Mouse (Mus musculus) layer of hippocampus, postnatal 25 days (tissue): ENCODE data around the gene Anln. TPM values are rescaled to one million over a fixed set of nuclear protein-coding genes. Genes with fewer than 3 reads are reported as not detected.
"Not testable (repeated sequence)": the region's sequence is repeated elsewhere in the genome, so short reads cannot be mapped to it uniquely, and the experiment has no call there.

Source experiments
- DNase-seq, 2 experiments: peaks; one replicate each; pipeline ENCODE4 v3.0.0; 2022; ENCODE audit warnings: mixed read lengths in 2 of 2, low spot score in 1 of 2; ENCODE audit errors: extremely low spot score in 1 of 2
- total RNA-seq, 2 experiments: library from RNA; stranded (reverse); gene quantifications; 2 replicates each; pipeline ENCODE4 v1.2.3; 2021

Gene Anln
- 10 to 100 TPM; 17.9 to 23.8 TPM for total RNA-seq

DNA sequence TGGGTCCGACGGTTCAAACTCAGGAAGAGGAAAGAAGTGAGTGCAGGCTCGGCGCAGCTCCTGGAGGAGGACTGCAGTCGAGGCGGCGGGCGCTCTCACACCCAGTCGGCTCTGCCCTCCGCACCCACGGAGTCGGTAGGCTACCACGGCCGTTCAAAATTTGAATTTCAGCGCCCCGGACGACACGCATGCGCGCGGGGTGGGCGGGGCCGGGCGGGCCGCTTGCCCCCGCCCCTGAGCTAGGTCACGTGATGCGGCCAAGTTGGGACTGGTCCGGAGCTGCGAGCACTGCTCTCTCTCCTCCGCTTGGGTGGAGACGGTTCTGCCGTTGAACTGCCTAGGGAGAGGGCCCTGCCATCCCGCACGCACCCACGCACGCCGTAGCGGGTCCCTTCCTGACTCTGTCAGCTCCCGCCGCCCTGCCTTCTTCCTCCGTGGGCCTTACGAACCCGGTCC lies at the start of gene Anln:
TSS of gene Anln (minus strand) at position 168 of the 456 bp plus-strand sequence.
- peak; percentile 76 to 86 for DNase-seq

DNA sequence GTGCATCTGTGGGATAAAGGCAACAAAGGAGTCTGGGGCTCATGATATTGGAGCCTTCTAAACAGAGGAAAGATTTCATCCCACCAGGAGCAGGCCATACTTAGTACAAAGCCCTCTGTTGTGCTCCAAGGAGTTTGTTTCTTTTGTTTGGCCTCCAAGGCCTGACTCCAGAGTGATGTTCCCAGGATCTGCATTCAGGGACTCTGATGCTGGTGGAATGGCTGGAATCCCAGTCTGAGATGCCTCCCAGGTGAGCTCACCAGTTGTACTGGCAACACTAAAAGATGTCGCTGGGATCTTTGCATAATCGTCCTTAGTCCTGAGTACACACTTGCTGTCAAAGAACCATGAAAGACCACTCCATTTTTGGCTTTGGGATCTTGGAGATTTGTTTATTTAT lies 45.1 kb upstream of the Anln start:
- no peak for DNase-seq

DNA sequence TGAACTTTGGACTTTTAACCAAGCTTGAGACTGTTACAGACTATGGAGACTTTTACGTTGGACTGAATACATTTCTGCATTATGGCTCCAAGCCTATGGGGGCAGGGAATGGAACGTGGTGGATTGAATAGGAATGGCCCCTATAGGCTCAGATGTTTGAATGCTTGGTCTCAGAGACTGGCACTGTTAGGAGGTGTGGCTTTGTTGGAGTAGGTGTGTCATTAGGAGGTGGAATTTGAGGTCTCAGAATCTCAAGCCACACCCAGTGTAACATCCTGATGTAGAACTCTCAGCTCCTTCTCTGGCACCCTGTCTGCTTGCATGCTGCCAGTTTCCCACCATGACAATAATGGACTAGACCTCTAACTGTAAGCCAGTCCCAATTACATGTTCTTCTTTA lies 44.2 kb upstream of the Anln start:
- DNase-seq: no peak

DNA sequence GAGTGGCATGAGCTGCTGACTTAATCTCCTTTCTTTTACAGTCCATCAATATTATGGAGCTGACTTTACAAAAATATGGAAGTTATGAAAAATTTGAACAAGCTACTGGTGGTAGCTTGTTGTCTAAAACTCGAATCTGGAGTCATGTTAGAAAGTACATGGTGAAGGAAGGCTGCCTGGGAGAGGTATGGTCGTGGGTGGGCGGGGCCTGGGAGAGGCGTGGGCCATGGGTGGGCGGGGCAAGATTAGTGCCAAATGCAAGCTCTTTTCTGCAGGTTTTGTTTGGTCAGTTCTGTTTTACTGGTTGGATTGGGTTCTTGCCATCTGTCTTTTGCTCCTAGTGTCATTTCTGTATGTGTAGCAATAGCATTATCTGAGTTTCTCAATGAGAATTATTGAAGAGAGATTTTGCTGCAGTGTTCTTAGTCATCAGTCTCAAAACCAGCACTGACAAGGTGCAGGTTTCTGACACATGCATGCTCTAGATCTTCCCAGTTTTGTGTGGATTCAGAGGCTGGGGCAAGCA lies 41.4 kb upstream of the Anln start:
- no peak for DNase-seq

DNA sequence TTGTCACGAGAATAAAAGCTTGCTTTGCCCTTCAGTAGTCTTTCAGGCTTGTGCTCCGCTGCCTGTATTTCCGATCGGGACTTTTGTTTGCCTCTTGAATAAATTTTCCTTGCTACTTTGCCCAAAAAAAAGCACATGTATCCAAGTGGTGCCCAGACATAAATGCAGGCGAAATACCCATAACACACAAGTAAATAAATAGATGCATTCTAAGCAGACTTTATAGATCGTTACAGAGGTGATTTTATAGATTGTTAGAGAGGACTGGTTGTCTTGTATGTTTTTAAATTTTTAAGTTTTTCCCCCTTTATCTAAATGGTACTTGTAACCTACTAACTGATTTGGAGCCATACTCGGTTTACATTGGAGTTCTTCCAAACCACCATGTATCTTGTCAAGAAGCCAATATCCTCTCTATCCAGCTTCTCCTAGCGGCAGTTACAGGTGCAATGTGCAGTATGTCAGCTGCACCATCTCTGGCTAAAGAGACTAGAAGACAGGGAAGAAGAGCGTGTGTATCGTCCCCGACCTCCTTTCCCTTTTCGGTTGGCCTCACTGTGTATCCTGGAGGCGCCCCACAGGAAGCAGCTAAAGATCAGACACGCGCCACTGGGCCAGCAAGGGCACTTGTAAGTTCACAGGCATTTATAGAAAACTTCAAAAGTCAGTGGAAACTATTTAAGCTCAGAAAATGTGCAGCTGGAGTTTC lies 40.7 kb upstream of the Anln start:
- DNase-seq: no peak

DNA sequence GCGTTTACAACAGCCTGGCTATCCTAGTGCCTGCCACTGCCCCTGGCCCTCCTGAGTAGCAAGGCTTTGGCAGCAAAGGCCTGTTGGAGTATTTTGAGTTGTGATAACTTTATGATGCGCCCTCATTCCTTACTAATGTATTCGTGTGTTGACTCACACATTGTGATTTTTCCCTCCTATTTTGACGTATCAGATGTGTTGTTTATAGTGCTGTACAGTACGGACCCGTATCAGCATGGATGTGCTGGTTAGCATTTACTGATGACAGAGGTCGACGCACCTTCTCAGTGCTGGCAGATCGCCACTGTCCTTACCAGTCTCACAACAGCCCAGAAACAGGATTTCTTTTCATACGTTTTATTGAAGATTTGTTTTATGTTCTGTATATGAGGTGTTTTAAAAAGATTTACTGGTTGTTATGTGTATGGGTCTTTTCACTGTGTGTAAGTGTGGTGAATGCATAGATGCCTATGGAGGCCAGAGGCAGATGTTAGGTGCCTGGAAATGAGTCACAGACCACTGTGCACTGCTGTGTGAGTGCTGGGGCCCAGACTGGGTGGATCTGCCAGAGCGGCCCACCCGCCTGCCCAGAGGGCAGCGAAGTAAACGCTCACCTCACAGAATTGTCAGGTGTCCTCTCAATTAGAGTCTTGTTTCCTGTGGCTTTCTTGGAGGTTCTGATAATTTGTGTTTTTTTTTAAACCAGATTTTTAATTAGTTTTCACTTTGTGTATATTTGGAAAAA lies 39.9 kb upstream of the Anln start:
- DNase-seq: no peak

DNA sequence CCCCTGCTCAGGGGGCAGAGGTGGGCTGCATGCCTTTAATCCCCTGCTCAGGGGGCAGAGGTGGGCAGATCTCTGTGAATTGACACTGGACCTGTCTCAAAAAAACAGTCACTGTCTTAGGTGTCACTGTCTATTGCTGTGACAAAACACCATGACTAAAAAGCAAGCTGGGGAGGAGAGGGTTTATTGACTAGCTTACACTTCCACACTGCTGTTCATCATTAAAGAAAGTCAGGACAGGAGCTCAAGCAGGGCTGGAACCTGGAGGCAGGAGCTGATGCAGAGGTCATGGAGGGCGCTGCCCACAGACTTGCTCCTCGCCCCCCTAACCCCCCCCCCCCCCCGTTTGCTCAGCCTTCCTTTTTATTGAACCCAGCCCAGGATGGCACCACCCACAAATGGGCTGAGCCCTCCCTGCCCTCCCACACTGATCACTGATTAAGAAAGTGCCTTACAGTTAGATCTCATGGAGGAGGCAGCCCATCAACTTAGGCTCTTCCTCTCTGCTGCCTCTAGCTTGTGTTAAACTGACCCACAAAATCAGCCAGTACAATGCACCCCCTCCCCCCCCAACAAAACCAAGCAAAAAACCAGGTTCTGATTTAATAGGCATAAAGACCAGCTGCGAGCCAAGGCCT lies 39.2 kb upstream of the Anln start:
- no peak for DNase-seq

DNA sequence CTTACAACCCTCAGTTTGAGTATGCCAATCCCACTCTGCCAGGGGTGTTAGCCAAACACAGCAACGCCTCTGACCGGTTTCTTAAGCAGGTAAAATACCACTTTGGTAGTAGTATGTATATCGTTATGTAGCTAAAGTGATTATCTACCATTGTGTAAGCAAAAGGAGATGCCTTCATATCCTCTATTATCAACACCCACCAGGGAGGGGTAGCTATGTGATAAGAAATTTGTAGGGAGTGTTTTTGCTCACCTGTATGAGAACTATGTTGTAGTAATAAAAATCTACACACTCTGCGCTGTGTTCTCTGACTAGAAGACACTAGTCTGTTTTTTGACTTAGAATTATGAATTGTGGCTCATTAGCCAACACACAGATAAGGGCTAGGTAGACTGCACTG lies 35.7 kb upstream of the Anln start:
- DNase-seq: no peak

DNA sequence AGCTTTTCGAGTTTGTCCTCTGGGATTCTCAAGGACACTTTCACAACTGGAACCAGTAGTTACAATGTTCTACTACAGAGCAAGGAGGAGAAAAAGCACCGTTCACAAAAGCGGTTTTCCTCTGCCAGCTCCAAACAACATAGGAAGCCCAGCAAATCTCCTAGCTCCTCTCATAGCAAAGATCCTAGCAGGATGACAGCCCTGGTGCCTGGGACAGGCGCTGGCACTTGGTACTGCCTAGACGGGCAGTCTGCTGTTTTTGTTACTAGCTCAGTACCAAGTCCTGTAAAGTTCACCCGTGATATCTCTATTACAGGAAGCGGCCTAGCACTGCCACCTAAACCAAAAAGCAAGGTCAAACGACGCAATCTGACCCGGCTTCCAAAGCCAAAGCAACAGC lies 35.2 kb upstream of the Anln start:
- no peak for DNase-seq

DNA sequence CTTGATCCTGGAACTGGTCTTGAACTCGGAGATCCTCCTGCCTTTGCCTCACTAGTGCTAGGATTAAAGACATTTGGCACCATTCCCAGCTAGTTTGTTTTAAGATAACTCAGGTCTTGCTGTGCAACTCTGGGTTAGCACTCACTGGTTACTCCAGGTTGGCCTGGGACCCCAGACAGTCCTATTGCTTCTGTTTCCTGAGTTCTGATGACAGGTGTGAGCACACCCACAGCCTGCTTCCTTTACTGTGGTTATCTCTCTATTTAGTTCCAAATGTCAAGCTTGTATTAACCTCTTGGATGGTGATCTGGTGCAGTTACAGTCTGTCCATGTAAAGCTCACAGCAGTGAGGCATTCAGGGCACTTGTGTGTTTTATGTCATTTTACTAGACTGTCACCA lies 34.5 kb upstream of the Anln start:
- DNase-seq: no peak

DNA sequence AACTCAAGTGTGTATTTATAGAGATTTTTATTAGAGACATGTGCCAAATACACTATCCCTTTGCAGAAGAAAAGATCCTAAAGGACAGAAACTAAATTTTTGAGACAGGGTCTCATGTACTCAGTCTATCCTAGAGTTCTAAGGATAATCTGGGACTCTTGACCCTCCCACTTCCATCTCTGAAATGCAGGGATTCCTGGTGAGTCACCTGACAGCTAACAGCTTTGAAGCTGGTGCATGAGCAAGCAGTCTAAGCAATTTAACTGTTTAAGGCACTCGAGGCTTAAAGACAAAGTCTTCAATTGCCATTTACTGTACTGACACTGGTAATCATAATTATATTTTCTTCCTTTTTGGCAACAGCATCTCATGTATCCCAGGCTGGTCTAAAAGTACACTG lies 33.6 kb upstream of the Anln start:
- no peak for DNase-seq

DNA sequence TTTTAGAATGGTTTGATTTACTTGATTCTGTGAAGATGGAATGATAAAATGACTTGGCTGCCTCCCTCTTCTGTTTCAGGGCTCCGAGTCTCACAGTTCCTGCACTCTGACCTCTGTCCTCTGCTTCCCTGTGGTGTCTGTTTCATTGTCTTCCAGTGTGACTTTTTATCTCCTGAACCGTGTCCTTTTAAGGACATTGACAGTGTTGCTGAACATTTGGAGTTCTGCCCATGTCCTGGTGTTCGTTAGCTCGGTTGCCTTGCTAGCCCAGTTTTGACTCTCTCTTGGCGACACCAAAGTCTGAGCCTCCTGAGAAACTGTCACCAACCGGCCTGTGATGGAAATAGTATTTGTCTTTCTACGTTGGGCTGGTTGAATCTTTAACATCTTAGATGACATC lies 31.5 kb upstream of the Anln start:
- no peak for DNase-seq

DNA sequence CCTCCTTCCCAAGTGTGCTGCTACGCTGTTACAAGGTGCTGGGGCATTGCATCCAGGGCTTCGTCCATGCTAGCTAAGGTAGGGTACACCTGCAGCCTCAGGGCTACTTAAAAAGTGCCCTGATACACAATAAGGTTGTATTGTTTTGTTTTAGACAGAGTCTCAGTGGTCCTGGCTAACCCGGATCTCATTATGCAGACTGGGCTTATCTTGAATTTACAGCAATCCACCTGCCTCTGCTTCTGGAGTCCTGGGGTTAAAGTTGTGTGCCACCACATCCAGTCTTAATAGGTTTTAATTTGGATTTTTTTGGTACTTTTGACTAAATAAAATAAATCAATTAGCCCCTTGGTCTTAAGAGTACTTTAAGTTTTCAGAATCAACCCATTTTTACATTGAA lies 30.9 kb upstream of the Anln start:
- DNase-seq: no peak

DNA sequence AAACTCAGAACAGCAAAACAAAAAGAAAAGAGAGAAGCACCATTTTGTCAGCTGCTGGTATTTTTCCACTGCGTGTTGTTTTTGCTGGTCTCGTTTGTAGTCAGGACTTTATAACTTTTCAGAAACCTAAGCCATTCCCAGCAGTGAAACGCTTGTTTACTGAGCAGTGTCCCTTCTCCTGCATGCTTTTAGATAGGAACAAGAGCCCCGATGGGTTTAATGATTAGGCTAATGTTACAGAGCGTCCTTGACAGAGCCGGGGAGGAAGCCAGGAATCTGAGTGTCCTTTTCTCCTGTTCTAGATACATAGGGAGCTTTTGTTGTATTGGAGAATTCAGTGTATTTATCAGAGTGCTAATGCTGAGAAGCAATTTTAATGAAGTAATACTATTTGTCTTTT lies 28.6 kb upstream of the Anln start:
- DNase-seq: no peak

DNA sequence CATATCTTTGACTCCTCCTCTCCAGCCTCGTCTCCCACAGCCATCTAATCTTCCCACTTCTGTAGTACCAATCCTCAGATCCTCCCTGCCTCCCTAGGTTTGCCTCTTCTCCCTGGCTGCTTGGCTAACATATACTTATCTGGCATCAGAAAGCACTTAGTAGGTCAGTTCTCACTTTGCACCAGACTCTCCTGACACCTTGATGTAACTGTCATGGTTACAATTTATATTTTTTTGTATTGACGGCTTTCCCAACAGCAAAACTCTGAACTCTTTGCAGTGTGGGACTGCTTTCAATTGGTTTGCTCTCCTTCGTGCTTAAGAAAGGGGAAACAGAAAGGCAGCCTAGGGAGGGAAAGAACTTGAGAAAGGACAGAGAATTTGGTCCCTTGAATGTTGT lies 27.2 kb upstream of the Anln start:
- no peak for DNase-seq

DNA sequence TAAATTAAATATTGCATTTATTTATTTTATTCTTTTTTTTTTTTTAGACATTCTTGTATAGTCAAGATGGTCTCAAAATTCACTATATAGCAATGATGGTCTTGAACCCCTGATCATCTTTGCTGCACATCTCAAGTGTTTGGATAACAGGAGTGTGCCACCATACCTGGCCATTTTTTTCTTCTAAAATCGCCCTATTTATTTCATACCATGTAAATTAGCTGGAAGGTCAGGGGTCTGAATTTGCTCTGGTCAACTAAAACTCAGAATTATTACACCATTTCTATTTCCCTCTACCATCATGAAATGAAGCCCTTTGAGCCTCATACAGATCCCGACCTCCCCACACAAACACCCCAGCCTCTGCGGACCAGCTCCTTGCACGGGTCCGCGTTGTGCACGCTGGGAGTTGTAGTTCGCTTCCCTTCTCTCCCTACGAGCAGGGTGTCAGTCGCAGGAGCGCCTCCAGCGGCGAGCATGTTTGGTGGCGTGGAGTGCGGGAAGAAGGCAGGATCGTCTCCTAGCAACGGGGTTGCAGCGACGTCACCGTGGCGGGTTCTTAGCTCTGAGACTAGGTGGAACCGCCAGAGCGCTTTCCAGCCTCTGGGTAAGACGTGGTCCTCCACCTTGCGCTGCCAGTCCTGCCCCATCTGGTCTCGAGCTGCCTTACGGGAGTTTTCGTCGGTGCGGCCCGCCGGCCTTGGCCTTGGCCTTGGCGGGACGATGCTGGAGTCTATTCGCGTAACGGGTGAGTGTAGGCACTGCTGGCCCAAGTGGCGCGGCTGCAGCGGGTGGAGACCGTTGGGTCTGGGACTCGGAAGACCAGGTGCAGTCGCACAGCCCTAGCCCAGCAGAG lies 22.2 kb upstream of the Anln start, which contains the start of gene 9530077C05Rik:
TSS of gene 9530077C05Rik (plus strand) at position 512 of the 856 bp plus-strand sequence.
- DNase-seq: peak; percentile 91 to 94

DNA sequence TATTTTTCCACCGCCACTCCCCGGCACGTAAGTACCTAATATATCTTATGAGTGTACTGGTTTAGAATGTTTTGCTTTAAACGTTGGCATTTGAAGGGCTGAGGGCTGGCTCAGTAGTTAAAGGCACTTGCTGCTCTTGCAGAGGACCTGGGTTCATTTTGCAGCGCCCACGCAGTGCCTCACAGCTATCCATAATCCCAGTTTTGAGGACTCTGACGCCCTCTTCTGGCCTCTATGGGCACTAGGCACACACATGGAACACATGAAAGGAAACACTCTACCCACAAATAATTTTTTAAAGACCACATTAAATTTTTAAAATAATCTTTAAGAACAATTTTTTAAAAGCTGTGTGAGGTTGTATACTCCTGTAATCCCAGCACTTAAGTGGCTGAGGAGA lies 20.5 kb upstream of the Anln start:
- DNase-seq: no peak

DNA sequence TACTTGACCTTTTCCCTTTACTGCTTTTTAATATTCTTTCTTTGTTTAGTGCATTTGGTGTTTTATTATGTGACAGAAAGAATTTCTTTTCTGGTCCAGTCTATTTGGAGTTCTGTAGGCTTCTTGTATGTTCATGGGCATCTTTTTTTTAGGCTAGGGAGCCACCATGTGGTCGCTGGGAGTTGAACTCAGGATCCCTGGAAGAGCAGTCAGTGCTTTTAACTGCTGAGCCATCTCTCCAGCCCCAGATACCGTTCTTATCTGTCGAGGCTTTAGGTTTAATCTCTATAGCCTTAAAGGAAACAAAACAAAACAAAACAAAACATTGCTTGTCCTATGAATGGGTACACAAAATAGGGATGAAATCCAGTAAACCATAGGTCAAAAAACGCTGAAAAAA lies 19.4 kb upstream of the Anln start:
- DNase-seq: peak in 1 of 2 experiments; percentile 26

DNA sequence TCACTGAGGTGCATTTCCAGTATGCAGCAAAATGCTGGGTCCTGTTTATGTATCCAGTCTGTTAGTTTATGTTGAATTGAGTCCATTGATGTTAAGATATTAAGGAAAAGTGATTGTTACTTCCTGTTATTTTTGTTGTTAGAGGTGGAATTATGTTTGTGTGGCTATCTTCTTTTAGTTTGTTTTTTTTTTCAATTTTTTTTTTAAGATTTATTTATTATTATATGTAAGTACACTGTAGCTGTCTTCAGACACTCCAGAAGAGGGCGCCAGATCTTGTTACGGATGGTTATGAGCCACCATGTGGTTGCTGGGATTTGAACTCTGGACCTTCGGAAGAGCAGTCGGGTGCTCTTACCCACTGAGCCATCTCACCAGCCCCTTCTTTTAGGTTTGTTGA lies 18.6 kb upstream of the Anln start:
- DNase-seq: not testable (repeated sequence)

DNA sequence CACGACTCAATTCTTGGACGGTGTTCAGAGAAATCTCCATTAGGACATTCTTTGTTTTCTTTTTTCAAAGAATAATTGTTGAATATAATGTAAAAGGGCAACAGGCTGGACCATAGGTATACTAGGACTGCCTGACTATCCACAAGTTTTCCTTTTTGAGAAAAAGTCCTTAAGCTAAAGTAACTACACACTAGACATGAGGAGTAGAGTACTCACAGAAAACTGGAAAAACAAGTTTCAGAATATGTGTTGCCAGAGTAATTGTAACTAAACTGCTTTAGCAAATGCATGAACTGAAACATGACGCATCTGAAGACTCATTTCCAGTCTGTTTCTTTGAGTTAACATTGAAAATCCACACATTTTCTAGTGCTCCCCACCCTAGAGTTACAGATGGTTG lies 16.4 kb upstream of the Anln start:
- DNase-seq: no peak
